Mouse (Mus musculus) CH12.LX (cell line): Measurements from ENCODE around the gene 4931406P16Rik.
"Not testable (repeated sequence)": the region's sequence is repeated elsewhere in the genome, so short reads cannot be mapped to it uniquely, and the experiment has no call there.

ENCODE experiments used
- CTCF ChIP-seq, 2 experiments: IDR thresholded peaks in 1 of 2; conservative IDR thresholded peaks in 1 of 2; 2 replicates each; pipeline ENCODE4 v1.5.1; 2011 to 2012; ENCODE audit warnings: low read depth in 2 of 2, low read length in 2 of 2, improper control_type of control experiment in 1 of 2, inconsistent platforms in 1 of 2, mild to moderate bottlenecking in 1 of 2, moderate library complexity in 1 of 2
- HCFC1 ChIP-seq: IDR thresholded peaks from 2 replicates; pipeline ENCODE4 v1.6.1; 2012; ENCODE audit warnings: low read depth, mild to moderate bottlenecking, inconsistent platforms, low read length, improper control_type of control experiment
- MAX ChIP-seq: IDR thresholded peaks from 2 replicates; pipeline ENCODE4 v1.6.1; 2011; ENCODE audit warnings: low read length, improper control_type of control experiment
- MXI1 ChIP-seq: IDR thresholded peaks from 2 replicates; pipeline ENCODE4 v1.6.1; 2011; ENCODE audit warnings: mild to moderate bottlenecking, low read depth, low read length, improper control_type of control experiment
- NRF1 ChIP-seq: IDR thresholded peaks from 2 replicates; pipeline ENCODE4 v1.6.1; 2014; ENCODE audit warnings: low read depth, mild to moderate bottlenecking, inconsistent platforms, low read length, improper control_type of control experiment, moderate library complexity
- RAD21 ChIP-seq: IDR thresholded peaks from 2 replicates; pipeline ENCODE4 v1.6.1; 2011; ENCODE audit warnings: low read depth, mild to moderate bottlenecking, low read length, improper control_type of control experiment, moderate library complexity
- RCOR1 ChIP-seq: conservative IDR thresholded peaks from 2 replicates; pipeline ENCODE4 v1.6.1; 2012; ENCODE audit warnings: low read depth, mild to moderate bottlenecking, inconsistent platforms, low read length, improper control_type of control experiment

DNA sequence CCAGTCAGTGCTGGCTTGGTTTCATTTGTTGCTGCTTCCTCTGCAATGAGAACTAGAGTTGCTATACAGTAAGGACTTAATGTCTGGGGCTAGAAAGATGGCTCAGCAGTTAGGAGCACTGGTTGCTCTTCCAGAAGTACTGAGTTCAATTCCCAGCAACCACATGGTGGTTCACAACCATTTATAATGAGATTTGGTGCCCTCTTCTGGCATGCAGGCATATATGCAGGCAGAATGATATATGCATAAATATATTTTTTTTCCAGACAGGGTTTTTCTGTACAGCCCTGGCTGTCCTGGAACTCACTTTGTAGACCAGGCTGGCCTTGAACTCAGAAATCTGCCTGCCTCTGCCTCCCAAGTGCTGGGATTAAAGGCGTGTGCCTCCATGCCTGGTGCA, 23.2 kb upstream of the 4931406P16Rik start:
- not testable (repeated sequence) for TF ChIP-seq RCOR1, HCFC1, MAX, NRF1, MXI1
- TF ChIP-seq RAD21 (peak; percentile 19), CTCF (conservative IDR thresholded peaks at IDR 0.05 in 1 of 2, IDR thresholded peaks at IDR 0.05 in 1 of 2; ENCODE audit: low read depth in 2 of 2, low read length in 2 of 2) (peak; percentile 26 to 43; a peak in 3 of 4 replicates)
